Mouse (Mus musculus): ENCODE data around the gene Ppp2ca. TPM values are rescaled to one million over a fixed set of nuclear protein-coding genes. Genes with fewer than 3 reads are reported as not detected.
"Not testable (repeated sequence)": the region's sequence is repeated elsewhere in the genome, so short reads cannot be mapped to it uniquely, and the experiment has no call there.

The Ppp2ca gene
- total RNA-seq, 2 experiments from 2014 or later: 52.5 to 55.2 TPM

- DNase-seq: no peak
- intact Hi-C loops (cut with DNase I): no loop called here
Observed at GRCm38 (mm10) chr11:52129171-52129570, 30.7 kb downstream of the Ppp2ca start.

GRCm38 (mm10) chr11:52129621-52130450 is 31.4 kb downstream of the Ppp2ca start:
- DNase-seq: peak; percentile 22 to 30
- intact Hi-C loops (cut with DNase I): no loop called here

DNA sequence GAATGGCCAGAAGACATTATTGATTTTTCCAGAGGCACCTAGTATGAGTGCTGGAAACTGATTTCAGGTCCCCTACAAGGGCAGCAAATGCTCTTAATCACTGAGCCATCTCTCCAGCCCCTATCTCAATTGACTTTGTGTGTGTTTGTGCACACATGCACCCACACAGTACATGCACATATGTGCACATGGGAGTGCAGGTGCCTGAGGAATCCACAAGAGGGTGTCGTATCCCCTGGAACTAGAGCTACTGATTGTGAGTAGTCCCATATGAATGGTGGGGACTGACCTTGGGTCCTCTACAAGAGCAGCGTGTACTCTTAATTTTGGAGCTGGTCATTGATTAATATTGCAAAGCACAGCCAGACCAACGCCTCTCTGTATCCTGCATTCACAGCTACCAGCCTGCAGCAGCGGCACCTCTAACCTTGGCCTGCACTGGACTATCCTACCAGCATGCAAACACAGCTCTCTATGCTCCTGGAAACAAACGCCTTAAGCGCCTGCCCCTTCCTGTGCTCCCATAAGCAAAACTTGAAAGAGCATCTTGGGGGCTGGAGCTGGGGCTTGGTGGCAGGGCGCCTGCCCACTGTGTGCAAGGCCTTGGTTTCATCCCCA is 32.1 kb downstream of the Ppp2ca start:
- DNase-seq: no peak
- intact Hi-C loops (cut with DNase I): no loop called here

- intact Hi-C loops (cut with DNase I): loop anchor here (2.0 to 5.0 kb wide), 3 partner anchors 79 to 203 kb away; no protein-coding TSS in a partner anchor
- DNase-seq: peak in 1 of 2 experiments; percentile 41
Observed at GRCm38 (mm10) chr11:52143675-52144074, 45.2 kb downstream of the Ppp2ca start.

DNA sequence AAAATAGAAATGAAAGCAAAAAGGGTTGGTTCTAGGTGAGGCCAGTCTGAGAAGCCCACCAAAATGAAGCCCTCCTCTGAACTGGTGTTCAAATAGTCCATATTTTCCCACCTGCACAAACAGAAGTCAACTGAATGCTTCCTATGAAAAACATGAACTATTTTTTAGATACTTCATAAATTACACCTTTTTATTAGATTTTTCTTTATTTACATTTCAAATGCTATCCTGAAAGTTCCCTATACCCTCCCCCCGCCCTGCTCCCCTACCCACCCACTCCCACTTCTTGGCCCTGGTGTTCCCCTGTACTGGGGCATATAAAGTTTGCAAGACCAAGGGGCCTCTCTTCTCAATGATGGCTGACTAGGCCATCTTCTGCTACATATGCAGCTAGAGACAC is 46.9 kb downstream of the Ppp2ca start, which contains the start of gene Olfr1373:
TSS of gene Olfr1373 (minus strand) at position 101 of the 400 bp plus-strand sequence.
- DNase-seq; intact Hi-C loops (cut with DNase I): not testable (repeated sequence)

DNA sequence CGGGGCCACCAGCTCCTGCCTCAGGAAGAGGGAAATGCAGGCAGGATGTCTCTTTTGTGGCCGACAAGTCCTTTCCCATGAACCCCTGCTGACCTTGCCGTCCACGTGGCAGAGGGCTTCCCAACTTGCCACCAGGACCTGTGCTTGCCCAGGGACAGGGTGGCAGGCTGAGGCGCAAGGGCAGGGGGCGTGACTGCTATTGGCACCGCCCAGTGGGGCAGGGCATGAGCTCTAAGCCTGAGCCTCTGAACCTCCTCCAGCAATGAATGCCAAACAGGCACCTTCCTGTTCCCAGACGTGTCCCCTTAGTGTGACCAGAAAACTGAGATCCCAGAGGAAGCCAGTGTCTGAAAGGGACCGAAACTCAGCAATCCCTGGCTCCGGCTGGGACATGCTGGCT is 65.4 kb downstream of the Ppp2ca start:
- peak; percentile 42 to 60 for DNase-seq
- intact Hi-C loops (cut with DNase I): no loop called here

DNA sequence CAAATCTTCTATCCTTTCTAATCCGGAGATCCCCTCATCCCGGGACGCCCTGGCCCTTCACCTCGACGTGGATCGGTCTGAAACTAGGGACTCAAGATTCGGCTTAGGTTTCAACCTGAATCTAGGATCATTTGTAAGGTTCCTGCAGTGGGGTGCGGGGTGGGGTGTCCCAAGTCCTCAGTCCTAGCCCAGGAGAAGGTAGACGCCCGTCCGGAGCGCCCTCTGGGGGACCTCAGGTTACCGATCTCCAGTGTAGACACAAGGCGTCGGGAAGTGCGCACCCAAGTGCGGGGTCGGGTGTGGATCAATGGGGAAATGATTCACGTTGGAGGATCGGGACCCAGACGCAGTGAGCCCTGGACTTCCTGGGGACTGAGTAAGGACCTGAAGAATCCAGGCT is 68.6 kb downstream of the Ppp2ca start:
- intact Hi-C loops (cut with DNase I): no loop called here
- peak; percentile 22 to 25 for DNase-seq

DNA sequence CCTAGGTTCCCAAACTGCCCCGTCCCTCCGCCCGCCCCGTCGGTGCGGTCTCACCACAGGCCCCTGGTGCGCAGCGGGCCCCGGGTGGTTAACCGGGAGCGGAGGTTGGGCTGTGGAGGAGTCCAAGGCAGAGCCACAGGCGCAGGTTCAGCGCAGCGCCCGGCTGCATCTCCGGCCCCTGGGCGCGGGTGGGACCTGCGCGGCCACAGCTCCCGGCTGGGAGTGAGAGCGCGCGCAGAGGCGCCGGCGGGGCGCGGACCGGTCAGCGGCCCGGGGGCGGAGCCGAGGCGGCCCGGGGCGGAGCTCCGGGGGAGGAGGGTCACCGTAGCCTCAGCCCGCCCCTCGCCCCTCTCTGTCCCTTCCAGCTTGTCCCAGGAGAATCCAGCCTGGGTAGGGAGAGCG is 69.4 kb downstream of the Ppp2ca start:
- DNase-seq: peak; percentile 38 to 41
- intact Hi-C loops (cut with DNase I): not testable (repeated sequence)

DNA sequence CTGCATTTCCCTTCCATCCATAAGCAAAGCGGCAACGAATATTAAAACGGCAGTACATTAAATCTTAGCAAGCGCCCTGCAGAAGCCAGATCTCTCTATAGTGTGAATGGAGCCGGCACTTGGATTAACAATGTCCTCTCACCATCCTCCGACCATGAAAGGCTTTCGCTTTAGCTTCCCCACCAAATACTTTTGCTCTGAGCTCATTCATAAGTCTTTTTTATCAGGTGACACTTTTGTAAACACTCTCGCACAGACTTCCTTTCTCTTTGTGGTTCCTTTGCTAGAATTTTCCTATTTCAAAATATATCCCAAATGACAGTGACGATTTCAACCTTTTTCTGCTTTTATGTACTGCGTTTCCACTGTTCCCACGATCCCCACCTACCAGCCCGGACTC is 70.0 kb downstream of the Ppp2ca start:
- DNase-seq: no peak
- intact Hi-C loops (cut with DNase I): no loop called here

Small RNA genes lying within 50 kb of the gene (microRNA-seq; reads per million reads assigned to microRNA genes)
- gene Gm24157 (ENCODE audit: borderline number of aligned reads in 2 of 2) (0 reads per million in 2 experiments), gene Mir3061 (ENCODE audit: borderline number of aligned reads in 2 of 2) (12.3 to 13.5 reads per million in 2 experiments)

Other genes starting within 250 kb of the Ppp2ca start
- 10 to 100 TPM in 1 of 2 experiments, 1 to 10 TPM in 1; 9.2 to 11.1 TPM for gene Jade2, start 241.0 kb upstream of the Ppp2ca start, total RNA-seq (2021)
- gene Cdkn2aipnl, start 131.0 kb upstream of the Ppp2ca start, total RNA-seq (2021): 10 to 100 TPM in 1 of 2 experiments, 1 to 10 TPM in 1; 9.7 to 10.7 TPM
- gene Ube2b, start 97.9 kb upstream of the Ppp2ca start, total RNA-seq (2021): 100 to 1,000 TPM; 297 to 317 TPM
- gene Cdkl3, start 94.5 kb upstream of the Ppp2ca start, total RNA-seq (2021): 1 to 10 TPM; 5.5 to 5.7 TPM
- not detected for gene Olfr1373, start 46.8 kb downstream of the Ppp2ca start, total RNA-seq (2021)
- not detected for gene Olfr1371, start 115.3 kb downstream of the Ppp2ca start, total RNA-seq (2021)
- gene Skp1a, start 133.3 kb downstream of the Ppp2ca start, total RNA-seq (2021): 100 to 1,000 TPM; 241 to 246 TPM
- gene Tcf7, start 184.3 kb downstream of the Ppp2ca start, total RNA-seq (2021): 1 to 10 TPM in 1 of 2 experiments, under 1 TPM in 1; 0.65 to 1.2 TPM